Mouse (Mus musculus) central nervous system, embryonic 18 days (tissue): ENCODE data around the gene Proser3. TPM values are rescaled to one million over a fixed set of nuclear protein-coding genes. Genes with fewer than 3 reads are reported as not detected.

Experiments used
- polyA plus RNA-seq: library from polyadenylated mRNA; depleted of rRNA; stranded (reverse); fragments of >200 nt; gene quantifications from 2 replicates; pipeline ENCODE4 v1.2.3, GENCODE M21; 2012; rRNA removed

Gene Proser3
- polyA plus RNA-seq, result 20.1 and 22.2 TPM in 2 replicates

DNA sequence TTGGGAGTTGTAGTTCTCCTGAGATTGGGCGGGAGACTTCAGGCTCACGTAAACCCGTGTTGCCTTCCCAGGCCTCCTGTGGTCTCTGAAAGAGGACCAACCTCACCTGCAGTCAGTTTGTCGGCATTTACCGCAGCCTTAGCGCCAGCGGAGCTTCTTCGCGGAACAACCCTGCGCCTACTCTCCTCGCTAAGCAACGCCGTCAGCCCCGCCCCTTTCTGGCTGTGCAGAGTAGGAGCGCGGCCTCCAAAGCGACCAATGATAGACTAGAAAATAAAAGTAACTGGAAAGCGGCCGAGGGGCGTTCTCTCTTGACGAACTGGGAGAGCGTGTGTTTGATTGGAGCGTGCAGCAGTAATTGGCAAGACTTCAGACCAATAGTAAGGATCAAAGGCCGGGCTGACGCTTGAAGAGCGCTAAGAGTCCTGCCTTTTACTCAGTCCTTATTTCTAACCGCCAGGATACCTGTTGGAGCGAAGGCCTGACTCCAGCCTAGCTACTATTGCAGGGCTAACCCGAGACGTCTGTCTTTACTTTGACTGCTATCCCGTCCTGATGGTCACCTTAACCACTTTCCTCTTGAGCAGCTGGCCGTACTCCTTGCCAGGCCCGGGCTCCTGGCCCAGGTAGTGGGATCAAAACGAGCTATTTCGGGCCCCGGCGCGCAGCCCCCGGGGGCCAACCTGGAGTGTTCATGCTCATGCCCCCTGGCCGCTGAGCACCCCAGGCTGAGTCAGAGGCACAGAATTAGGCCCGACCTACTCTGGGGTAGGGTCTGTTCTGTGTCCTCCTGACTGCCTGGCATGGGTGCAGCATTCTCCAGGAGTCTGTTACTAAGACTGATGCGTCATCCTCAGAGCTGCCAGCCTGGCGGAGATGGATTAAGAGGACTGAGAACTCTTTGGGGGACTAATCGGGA is at the start of gene Proser3, which contains the start of gene Hspb6:
Gene Proser3 (minus strand): TSS at position 198 of the 919 bp plus-strand sequence.
Gene Hspb6 (plus strand): TSS at position 77 of the 919 bp plus-strand sequence.

DNA sequence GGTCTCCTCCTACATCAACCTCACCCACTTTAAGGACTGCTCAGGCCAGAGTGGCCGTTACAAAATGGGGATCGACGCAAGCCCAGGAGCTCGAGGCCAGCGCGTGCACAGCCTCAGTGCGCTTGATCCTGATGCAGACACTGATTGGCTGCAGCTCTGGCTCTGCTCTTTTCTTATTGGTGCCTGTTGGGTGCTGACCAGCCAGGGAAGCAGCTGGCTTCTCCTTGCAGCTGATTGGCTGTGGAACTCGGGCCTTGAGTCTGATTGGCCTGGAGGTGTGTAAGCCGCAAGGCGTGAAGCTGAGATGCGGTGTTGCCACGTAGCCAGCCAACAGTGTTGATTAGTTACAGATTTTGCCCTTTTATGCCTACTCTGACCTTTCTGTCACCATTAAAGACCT is 46.7 kb upstream of the Proser3 start, which contains the start of gene Zbtb32:
Gene Zbtb32 (minus strand): TSS at position 124 of the 400 bp plus-strand sequence.

DNA sequence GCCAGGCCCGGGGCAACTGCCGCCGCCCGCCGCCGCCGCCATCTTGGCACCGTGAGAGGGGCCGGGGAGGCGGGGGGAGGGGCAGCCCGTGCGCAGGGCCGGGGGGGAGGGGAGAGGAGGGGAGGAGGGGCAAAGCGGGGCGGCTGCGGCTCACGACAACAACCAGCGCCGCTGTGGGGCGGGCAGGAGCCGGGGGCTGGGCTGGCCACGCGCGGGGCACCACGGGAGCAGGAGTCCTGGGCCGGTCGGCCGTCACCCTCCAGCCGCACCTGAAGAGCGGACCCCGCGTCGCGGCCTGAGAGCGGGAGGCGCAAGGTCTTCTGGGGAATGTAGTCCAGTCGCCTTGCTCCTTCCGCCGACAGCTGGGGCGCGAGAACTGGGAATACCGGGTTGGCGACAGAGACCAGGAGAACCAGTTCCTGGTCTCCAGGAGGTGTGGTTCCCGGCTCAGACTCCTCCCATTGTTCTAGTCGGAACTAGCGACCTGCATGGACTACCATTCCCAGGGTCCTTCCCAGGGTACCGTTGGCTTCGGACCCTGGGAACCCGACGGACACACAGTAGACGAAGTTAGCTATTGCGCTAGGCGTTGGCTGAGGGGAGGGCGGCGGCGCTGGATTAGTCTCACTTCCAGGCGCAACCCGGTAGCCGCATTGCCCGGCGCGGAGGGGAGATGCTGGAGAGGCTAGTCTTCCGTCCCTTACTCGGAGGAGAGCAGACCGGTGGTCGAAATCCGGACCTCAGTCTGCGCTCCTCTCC is 36.8 kb upstream of the Proser3 start, which contains the start of gene Kmt2b:
Gene Kmt2b (minus strand): TSS at position 51 of the 759 bp plus-strand sequence.

DNA sequence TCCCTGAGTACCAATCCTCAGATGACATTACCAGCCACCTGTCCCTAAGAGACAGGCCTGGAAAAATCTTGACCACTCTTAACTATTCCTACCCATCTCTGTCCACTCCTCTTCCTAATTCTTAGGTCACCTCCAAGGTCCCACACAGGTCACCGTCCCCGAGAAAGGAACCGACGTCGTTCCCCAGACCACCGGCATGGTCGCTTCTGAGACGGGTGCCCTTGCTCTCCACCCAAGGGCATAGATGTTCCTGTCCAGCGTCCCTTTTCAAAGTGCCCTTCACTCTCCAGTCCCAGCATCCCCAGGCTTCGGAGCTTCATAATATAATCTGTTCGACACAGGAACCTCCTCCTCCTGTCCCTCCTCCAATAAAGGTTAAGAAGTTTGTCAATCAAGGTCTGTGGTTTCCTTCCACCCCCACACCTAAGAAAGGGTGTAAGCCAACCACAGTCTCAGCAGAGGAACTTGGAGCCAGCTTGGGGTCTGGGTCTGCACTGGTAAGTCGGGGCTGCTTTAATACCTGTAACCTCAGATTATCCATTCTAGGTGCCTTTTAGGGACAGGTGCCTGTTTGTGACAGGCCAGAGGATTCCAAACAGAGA is 13.0 kb upstream of the Proser3 start, which contains the start of gene Igflr1:
Gene Igflr1 (plus strand): TSS at position 458 of the 602 bp plus-strand sequence.

DNA sequence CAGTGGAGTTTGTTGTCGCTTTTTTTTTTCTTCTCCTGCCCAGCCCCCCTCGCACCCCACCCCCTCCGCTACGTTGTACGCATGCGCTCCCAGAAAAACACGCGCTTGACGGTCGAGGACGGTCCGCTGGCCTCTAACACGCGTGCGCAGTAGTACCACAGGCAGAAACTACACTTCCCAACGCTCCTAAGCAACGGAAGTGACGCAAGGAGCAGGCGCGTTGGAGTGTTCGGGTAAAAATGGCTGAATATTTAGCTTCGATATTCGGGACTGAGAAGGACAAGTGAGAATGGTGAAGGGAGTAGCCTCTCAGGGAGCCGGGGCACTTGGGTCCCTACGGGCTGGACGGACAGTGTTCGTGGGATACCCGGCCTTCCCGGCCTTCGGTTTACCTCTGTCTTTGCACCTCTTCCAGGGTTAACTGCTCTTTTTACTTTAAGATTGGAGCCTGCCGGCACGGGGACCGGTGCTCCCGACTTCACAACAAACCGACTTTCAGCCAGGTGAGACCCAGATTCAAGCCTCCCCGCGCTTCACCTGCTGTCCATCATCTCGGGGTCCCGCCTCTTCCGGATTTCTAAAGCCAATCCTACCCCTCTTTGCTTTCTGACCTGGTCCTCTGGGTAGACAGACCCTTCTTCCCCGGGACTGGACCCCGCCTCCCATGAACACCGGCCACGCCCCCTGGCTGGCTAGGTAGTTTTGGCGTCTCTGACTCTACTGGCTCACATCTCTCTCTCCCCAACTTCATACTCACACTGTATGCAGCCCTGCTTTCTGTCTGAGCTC is 11.2 kb upstream of the Proser3 start, which contains the start of the genes U2af1l4, Gm49396 and Psenen:
Gene U2af1l4 (plus strand): TSS at position 185 of the 789 bp plus-strand sequence.
Gene Gm49396 (plus strand): TSS at position 228 of the 789 bp plus-strand sequence.
Gene Psenen (minus strand): TSS at position 511 of the 789 bp plus-strand sequence.

DNA sequence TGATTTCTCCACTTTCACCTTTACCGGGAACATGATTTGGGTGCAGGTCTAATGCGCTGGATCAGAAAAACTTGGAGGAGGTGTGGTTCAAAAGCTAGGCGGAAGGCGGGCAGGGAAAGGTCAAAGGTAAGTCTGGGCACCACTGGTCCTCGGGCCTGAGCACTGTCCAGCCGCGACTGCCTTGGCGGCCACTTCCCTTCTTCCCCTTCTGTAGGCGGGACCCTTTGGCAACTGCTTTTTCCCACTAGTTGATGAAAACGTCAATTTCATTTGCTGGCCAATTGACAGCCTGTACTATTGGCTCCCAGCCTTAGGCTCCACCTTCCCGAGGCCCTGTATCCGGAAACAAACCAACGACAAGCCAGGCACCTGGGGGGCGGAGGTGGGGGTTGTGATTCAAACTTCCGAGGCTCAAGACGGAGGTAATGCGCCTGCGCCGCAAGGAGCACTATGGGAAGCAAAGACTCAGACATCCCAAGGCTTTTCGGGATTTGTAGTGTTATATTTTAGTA is 7.4 kb upstream of the Proser3 start, which contains the start of gene Lin37:
Gene Lin37 (minus strand): TSS at position 396 of the 512 bp plus-strand sequence.

DNA sequence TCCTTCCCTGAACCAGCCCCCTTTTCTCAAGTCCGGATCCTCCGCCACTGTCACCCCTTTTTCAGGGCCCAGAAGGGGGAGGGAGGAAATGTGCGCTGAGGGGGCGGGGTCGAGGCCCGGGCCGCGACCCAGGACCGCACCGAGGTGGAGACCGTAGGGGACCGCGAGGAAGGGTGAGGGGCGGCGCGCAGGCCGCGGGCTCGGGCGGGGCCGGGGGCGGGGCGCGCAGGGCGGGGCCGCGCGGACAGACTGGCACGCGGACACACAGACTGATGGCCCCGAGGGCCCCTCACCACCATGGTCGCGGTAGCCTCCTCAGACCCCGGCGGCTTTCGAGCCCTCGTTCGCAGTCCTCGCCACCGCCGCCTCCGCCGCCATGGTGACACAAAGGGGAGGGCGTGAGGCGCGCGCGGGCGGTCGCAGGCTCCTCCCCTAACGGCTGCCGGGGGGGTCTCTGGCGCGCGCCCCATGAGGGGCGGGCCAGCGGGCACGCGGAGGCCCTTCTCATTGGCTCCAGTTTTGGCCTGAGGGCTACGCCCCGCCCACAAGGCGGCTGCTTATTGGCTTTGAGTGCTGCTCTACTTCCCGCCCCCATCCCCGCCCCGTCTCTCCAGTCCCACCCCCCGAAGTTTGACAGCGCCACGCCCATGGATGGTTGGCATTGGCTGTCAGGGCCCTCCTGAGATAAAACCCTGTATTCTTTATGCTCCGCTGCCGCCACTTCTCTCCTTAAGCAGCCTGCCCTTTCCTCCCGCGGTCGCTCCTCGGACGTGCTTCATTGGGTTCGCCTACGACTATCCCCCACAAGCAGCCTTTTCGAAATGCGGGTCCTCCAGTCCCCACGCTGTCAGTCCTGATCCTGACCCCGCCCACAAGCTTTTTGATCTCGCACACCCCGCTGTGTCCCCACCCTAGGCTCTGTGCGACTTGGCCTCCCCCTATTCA is 17.2 kb downstream of the Proser3 start, which contains the start of gene Arhgap33:
Gene Arhgap33 (minus strand): TSS at position 428 of the 945 bp plus-strand sequence.

DNA sequence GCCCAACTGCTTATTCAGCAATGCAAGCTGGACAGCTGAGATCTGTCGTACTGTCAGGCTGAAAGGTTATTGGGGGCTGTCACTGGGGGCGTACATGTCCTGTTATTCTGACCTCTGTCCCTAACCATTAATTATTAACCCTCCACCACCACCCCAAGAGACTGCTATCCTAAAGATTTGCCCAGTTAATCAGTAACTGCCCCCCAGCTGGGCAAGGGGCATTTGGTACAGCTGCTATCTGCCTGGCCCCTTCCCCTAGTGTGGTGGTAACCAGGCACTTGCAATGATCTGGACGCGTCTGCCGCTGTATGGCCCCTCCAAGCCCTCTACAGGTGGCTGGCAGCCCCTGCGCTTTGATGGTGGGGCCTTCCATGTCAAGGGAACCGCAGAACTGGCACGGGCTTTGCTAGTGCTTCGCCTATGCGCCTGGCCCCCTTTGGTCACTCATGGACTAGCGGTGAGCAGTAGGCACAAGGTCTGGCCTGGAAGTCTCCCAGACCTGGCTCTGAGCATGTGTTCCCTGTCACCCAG is 58.6 kb downstream of the Proser3 start, which contains the start of gene Prodh2:
Gene Prodh2 (plus strand): TSS at position 222 of the 531 bp plus-strand sequence.

Other genes starting within 250 kb of the Proser3 start
- gene Alkbh6, start 243.6 kb downstream of the Proser3 start, polyA plus RNA-seq, result 121 TPM in 2 replicates
- gene Syne4, start 237.5 kb downstream of the Proser3 start, polyA plus RNA-seq, result 21.0 and 25.5 TPM in 2 replicates
- 0.36 and 0.45 TPM in 2 replicates for gene E130208F15Rik, start 230.6 kb downstream of the Proser3 start, polyA plus RNA-seq
- gene Sdhaf1, start 228.4 kb downstream of the Proser3 start, polyA plus RNA-seq, result 15.9 and 17.6 TPM in 2 replicates
- 21.8 and 27.0 TPM in 2 replicates for gene Lrfn3, start 189.5 kb downstream of the Proser3 start, polyA plus RNA-seq
- 20.3 and 25.9 TPM in 2 replicates for gene Tyrobp, start 138.5 kb downstream of the Proser3 start, polyA plus RNA-seq
- 0.96 TPM in 1 of 2 replicates, not detected in the other for gene Hcst, start 132.4 kb downstream of the Proser3 start, polyA plus RNA-seq
- 3.8 and 3.9 TPM in 2 replicates for gene Nfkbid, start 130.6 kb downstream of the Proser3 start, polyA plus RNA-seq
- gene Aplp1, start 106.8 kb downstream of the Proser3 start, polyA plus RNA-seq, result 647 and 667 TPM in 2 replicates
- gene Kirrel2, start 94.6 kb downstream of the Proser3 start, polyA plus RNA-seq, result 0.17 and 0.40 TPM in 2 replicates
- gene Nphs1, start 94.0 kb downstream of the Proser3 start, polyA plus RNA-seq, result 0.18 and 0.56 TPM in 2 replicates
- not detected in 2 replicates for gene Prodh2, start 58.7 kb downstream of the Proser3 start, polyA plus RNA-seq
- gene Arhgap33, start 17.2 kb downstream of the Proser3 start, polyA plus RNA-seq, result 165 and 210 TPM in 2 replicates
- gene Hspb6, start 121 bp downstream of the Proser3 start, polyA plus RNA-seq, result 7.0 and 8.7 TPM in 2 replicates
- gene Lin37, start 7.5 kb upstream of the Proser3 start, polyA plus RNA-seq, result 47.1 and 50.2 TPM in 2 replicates
- 85.4 and 92.4 TPM in 2 replicates for gene U2af1l4, start 11.0 kb upstream of the Proser3 start, polyA plus RNA-seq
- 4.8 and 6.0 TPM in 2 replicates for gene Gm49396, start 11.0 kb upstream of the Proser3 start, polyA plus RNA-seq
- 131 and 143 TPM in 2 replicates for gene Psenen, start 11.3 kb upstream of the Proser3 start, polyA plus RNA-seq
- 6.7 and 6.8 TPM in 2 replicates for gene Igflr1, start 13.1 kb upstream of the Proser3 start, polyA plus RNA-seq
- 49.7 and 51.5 TPM in 2 replicates for gene Kmt2b, start 36.4 kb upstream of the Proser3 start, polyA plus RNA-seq
- gene Zbtb32, start 46.6 kb upstream of the Proser3 start, polyA plus RNA-seq, result 0.24 and 0.32 TPM in 2 replicates
- 1.9 TPM in 2 replicates for gene Upk1a, start 60.5 kb upstream of the Proser3 start, polyA plus RNA-seq
- 1,148 and 1,214 TPM in 2 replicates for gene Cox6b1, start 73.9 kb upstream of the Proser3 start, polyA plus RNA-seq
- gene Etv2, start 83.6 kb upstream of the Proser3 start, polyA plus RNA-seq, result not detected in 2 replicates
- gene Rbm42, start 98.0 kb upstream of the Proser3 start, polyA plus RNA-seq, result 73.9 and 80.1 TPM in 2 replicates
- 22.4 and 23.9 TPM in 2 replicates for gene Haus5, start 112.7 kb upstream of the Proser3 start, polyA plus RNA-seq
- gene Pmis2, start 119.3 kb upstream of the Proser3 start, polyA plus RNA-seq, result not detected in 2 replicates
- gene 2200002J24Rik, start 146.6 kb upstream of the Proser3 start, polyA plus RNA-seq, result not detected in 2 replicates
- gene Atp4a, start 159.9 kb upstream of the Proser3 start, polyA plus RNA-seq, result 2.9 and 3.7 TPM in 2 replicates
- 226 TPM in 2 replicates for gene Tmem147, start 177.2 kb upstream of the Proser3 start, polyA plus RNA-seq
- gene Gapdhs, start 191.4 kb upstream of the Proser3 start, polyA plus RNA-seq, result 0.13 and 0.17 TPM in 2 replicates
- gene Sbsn, start 199.2 kb upstream of the Proser3 start, polyA plus RNA-seq, result 4.8 and 16.7 TPM in 2 replicates
- 4.2 and 71.6 TPM in 2 replicates for gene Dmkn, start 211.5 kb upstream of the Proser3 start, polyA plus RNA-seq
- gene Krtdap, start 235.6 kb upstream of the Proser3 start, polyA plus RNA-seq, result 0.41 and 2.3 TPM in 2 replicates